Mouse (Mus musculus) stomach, postnatal 0 days (tissue): ENCODE measurements around the gene Cenpl. TPM values are rescaled to one million over a fixed set of nuclear protein-coding genes. Genes with fewer than 3 reads are reported as not detected.

Experiments
- ATAC-seq: fragments of 200-750 bp; cut with Nextera tagmentation; 2 replicates; pipeline ENCODE4 v1.8.0; 2017; ENCODE audit not compliant: low FRiP score, low TSS enrichment
- DNase-seq: peaks from one replicate; pipeline ENCODE4 v3.0.0-alpha.2; 2016; ENCODE audit warnings: low spot score
- H3K27ac ChIP-seq: fragments of 300-500 bp; sonication (generic); replicated peaks from 2 replicates; pipeline ENCODE4 v1.5.1; 2014; ENCODE audit warnings: mild to moderate bottlenecking, control low read depth
- H3K27me3 ChIP-seq: fragments of 300-500 bp; sonication (generic); 2 replicates; pipeline ENCODE4 v1.6.1; 2014; ENCODE audit warnings: low read length; ENCODE audit not compliant: control insufficient read depth, insufficient read depth
- H3K36me3 ChIP-seq: fragments of 300-500 bp; sonication (generic); 2 replicates; pipeline ENCODE4 v1.6.1; 2014; ENCODE audit warnings: low read length, mixed read lengths; ENCODE audit not compliant: control insufficient read depth, insufficient read depth
- H3K4me1 ChIP-seq: fragments of 300-500 bp; sonication (generic); replicated peaks from 2 replicates; pipeline ENCODE4 v1.6.1; 2014; ENCODE audit warnings: antibody characterized with exemption; ENCODE audit not compliant: control insufficient read depth, insufficient read depth
- H3K4me2 ChIP-seq: fragments of 300-500 bp; sonication (generic); replicated peaks from 2 replicates; pipeline ENCODE4 v1.6.1; 2014; ENCODE audit warnings: low read depth, mild to moderate bottlenecking, control low read depth, moderate library complexity
- H3K4me3 ChIP-seq: fragments of 300-500 bp; sonication (generic); 2 replicates; pipeline ENCODE4 v1.5.1; 2014; ENCODE audit warnings: low read depth, low read length, control low read depth
- H3K9ac ChIP-seq: fragments of 300-500 bp; sonication (generic); 2 replicates; pipeline ENCODE4 v1.6.1; 2014; ENCODE audit warnings: mild to moderate bottlenecking, low read length, control low read depth, mixed read lengths
- H3K9me3 ChIP-seq: fragments of 300-500 bp; sonication (generic); 2 replicates; pipeline ENCODE4 v1.6.1; 2016; ENCODE audit warnings: low read length; ENCODE audit not compliant: control insufficient read depth
- CTCF ChIP-seq: IDR thresholded peaks from 2 replicates; pipeline ENCODE4 v1.5.1; 2016; ENCODE audit warnings: antibody characterized with exemption, low read depth, mild to moderate bottlenecking, moderate library complexity
- EP300 ChIP-seq: optimal IDR thresholded peaks from 2 replicates; pipeline ENCODE3; 2016; ENCODE audit warnings: antibody characterized with exemption
- WGBS: fragments of 180-500 bp; shearing (Covaris S2); extraction: QIAGEN DNeasy Blood & Tissue Kit; methylation state at CpG from one replicate; pipeline ENCODE4 v1.1.7; 2014; 5-methylcytosine and 5-hydroxymethylcytosine counted together
- polyA plus RNA-seq: library from polyadenylated mRNA; unstranded; fragments of >200 nt; fragmentation: Nextera tagmentation; extraction: Ambion mirVana; gene quantifications from 2 replicates; pipeline ENCODE4 v1.2.1, GENCODE M21; 2015

Gene Cenpl
- polyA plus RNA-seq, 1 experiment from 2014 or later: 10.2 TPM

GRCm38 (mm10) chr1:161035786-161036404 is 34.6 kb upstream of the Cenpl start:
- Histone ChIP-seq H3K36me3 (peaks cover 16% of the 10 kb centered on the region), H3K27ac (peak overlapping the region; percentile 96), H3K27me3 (no peaks in the 10 kb centered on the region), H3K4me3 (peak overlapping the region; percentile 84), H3K4me2 (peak overlapping the region; percentile 70), H3K9me3 (no peaks in the 10 kb centered on the region), H3K4me1 (no peaks in the 10 kb centered on the region; the same call in 1 of the 2 replicates), H3K9ac (peak overlapping the region; percentile 88)
- 2% methylated on average over 6 of the region's 6 CpGs for WGBS
- DNase-seq: no peak
- no peak for ATAC-seq
- no peak for TF ChIP-seq EP300
- TF ChIP-seq CTCF: no peak

DNA sequence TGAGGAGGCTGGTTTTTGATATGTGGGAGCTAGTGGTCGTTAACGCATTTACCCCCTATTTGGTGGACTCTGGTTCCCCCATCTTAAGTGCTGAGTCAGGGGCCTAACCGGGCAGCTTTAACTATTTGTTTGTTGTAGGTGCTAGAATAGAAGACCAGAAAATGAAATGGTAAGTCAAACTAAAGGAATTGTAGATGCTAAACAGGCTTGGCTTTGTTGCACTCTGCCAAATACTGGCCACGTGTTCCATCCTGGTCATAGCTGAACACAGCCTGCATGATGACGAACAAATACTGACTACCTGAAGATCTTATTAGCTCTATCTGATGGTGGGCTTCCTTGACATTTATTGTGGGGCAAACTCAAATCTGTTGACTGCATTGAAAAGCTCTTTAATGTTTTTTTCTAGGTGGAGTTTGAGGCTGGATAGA is 34.1 kb upstream of the Cenpl start:
- Histone ChIP-seq H3K4me1 (no peaks in the 10 kb centered on the region; the same call in 1 of the 2 replicates), H3K9me3 (no peaks in the 10 kb centered on the region), H3K4me3 (peak overlapping the region; percentile 84), H3K36me3 (peaks cover 15% of the 10 kb centered on the region), H3K27me3 (no peaks in the 10 kb centered on the region), H3K9ac (peak overlapping the region; percentile 88), H3K27ac (peak overlapping the region; percentile 96), H3K4me2 (peak overlapping the region; percentile 70)
- no peak for ATAC-seq
- peak; percentile 24 for DNase-seq
- 1% methylated on average over 5 of the region's 5 CpGs for WGBS
- no peak for TF ChIP-seq EP300
- no peak for TF ChIP-seq CTCF

GRCm38 (mm10) chr1:161037026-161037425 is 33.5 kb upstream of the Cenpl start:
- Histone ChIP-seq H3K9me3 (no peaks in the 10 kb centered on the region), H3K36me3 (peaks cover 10% of the 10 kb centered on the region; the same call in 1 of the 2 replicates), H3K27me3 (no peaks in the 10 kb centered on the region), H3K4me1 (no peaks in the 10 kb centered on the region; the same call in 1 of the 2 replicates), H3K4me3 (peak overlapping the region; percentile 84), H3K27ac (no peak overlapping the region), H3K9ac (no peak overlapping the region), H3K4me2 (peak overlapping the region; percentile 70)
- TF ChIP-seq EP300 (no peak), CTCF (no peak)
- no peak for ATAC-seq
- DNase-seq: no peak
- WGBS: 0% methylated on average over 1 of the region's 1 CpGs

- TF ChIP-seq CTCF: no peak
- TF ChIP-seq EP300: no peak
- ATAC-seq (no peak), DNase-seq (no peak)
- Histone ChIP-seq H3K9ac (no peak overlapping the region), H3K27me3 (no peaks in the 10 kb centered on the region), H3K4me3 (no peak overlapping the region), H3K4me2 (0 out of 2 replicates have a peak overlapping the region, but pooled peaks have one; percentile 1), H3K36me3 (peaks cover 10% of the 10 kb centered on the region; the same call in 1 of the 2 replicates), H3K4me1 (no peaks in the 10 kb centered on the region; the same call in 1 of the 2 replicates), H3K27ac (no peak overlapping the region), H3K9me3 (no peaks in the 10 kb centered on the region)
- WGBS: 12% methylated on average over 3 of the region's 3 CpGs
Observed at GRCm38 (mm10) chr1:161037599-161037998, 32.9 kb upstream of the Cenpl start.

DNA sequence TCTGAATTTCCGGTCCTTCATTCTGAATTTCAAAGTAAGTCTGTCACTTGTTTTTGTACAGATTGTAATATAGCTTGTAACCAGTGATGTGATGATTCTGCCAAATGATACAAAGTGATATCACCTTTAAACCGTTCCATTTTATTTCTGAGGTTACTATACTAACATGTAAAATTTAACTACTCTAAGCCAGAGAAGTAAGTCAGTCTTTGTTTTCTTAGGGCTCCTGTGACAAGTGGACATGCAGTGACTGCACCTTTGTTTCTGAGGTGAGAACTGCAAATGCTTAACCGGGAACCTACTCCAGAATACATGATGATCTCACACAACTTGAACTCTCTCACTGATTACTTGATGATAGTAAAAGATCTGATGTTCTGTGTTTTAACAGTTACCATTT is 32.5 kb upstream of the Cenpl start:
- no peak overlapping the region for H3K4me3 ChIP-seq
- H3K4me2 ChIP-seq: 0 out of 2 replicates have a peak overlapping the region, but pooled peaks have one; percentile 1
- no peaks in the 10 kb centered on the region for H3K27me3 ChIP-seq
- WGBS: 33% methylated on average over 3 of the region's 3 CpGs
- H3K36me3 ChIP-seq: peaks cover 10% of the 10 kb centered on the region; the same call in 1 of the 2 replicates
- TF ChIP-seq EP300 (no peak), CTCF (no peak)
- H3K27ac ChIP-seq: no peak overlapping the region
- H3K9me3 ChIP-seq: no peaks in the 10 kb centered on the region
- DNase-seq (no peak), ATAC-seq (no peak)
- H3K4me1 ChIP-seq: no peaks in the 10 kb centered on the region; the same call in 1 of the 2 replicates
- H3K9ac ChIP-seq: no peak overlapping the region
